Mouse (Mus musculus) naive thymus-derived CD4-positive, alpha-beta T cell, adult 2 months (primary cell): Measurements from ENCODE around the gene Rhoa.

Source experiments
- DNase-seq: peaks from one replicate; pipeline ENCODE4 v3.0.0-alpha.2; 2011; ENCODE audit warnings: low read depth

Rhoa gene

DNA sequence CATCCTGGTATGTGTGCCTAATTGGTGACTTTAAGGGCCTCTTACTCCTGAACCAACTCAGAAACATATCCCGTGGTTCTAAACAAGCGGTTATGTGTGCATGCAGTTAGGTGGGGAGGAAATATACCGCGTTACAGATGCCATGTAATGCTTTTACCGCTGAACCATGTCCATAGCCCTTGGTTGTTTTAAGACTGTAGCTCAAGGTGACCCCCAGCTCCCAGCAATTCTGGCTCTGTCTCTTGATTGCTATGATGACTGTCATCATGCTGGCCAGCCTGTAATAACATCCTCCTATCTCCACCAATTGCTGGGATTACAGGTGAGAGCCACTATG, 35.2 kb downstream of the Rhoa start:
- no peak for DNase-seq

DNA sequence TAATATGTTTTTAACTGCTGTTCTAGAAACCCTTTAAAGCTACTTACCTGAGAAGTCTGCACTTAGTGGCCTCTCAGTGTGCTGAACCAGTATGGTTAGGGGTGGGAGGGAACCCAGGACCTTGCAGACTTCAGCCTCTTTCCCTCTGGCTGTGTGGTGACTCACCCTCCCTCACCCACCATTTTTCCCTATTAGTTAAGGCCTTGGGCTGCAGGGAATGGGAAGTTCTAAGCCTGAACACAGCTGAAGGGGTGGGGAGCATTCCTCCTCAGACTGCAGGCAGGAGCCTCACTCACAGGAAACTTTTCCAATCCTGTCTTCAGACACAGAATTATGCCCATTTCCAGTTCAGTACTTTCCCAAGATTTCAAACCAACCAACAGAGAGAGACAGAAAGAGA, 35.9 kb downstream of the Rhoa start:
- DNase-seq = no peak

DNA sequence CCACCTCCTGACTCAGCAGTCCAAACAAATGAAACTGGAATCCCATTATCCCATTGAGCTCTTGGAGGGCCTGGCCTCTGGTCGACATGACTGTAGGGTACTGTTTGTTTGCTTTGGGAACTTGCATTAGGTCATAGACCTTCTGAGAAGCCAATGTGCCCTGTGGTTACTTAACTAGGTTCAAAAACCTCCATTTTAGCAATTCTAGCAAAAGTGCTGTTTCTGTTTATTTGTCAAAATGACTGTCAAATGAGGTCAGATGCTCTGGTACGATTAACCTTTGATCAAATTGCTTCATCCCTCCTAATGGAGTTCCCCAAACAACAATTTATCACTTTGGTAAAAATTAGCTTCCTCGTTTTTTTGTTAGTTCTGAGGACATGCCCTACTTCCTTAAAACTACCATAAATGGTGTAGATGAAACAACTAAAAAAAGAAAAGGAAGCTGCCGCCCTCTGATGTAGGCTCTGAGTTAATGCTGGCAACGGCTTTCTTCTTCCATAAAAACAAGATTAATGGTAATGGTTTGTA, 36.4 kb downstream of the Rhoa start:
- peak; percentile 71 for DNase-seq

DNA sequence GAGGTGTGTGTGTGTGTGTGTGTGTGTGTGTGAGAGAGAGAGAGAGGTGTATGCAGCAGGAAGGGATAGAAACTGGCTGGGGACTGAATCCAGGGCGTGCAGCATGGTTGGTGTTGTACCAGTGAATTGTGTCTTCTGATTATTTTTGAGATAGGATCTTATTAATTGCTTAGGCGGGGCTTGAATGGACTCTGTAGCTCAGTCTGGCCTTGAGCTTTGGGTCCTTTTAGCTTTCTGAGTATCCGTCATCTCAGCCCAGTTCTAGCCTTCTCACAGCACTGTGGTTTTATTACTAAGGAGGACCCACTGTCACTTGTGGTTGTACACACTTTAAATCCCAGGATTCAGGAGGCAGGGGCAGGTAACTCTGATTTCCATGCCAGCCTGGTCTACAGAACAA, 37.4 kb downstream of the Rhoa start:
- DNase-seq = peak; percentile 44

DNA sequence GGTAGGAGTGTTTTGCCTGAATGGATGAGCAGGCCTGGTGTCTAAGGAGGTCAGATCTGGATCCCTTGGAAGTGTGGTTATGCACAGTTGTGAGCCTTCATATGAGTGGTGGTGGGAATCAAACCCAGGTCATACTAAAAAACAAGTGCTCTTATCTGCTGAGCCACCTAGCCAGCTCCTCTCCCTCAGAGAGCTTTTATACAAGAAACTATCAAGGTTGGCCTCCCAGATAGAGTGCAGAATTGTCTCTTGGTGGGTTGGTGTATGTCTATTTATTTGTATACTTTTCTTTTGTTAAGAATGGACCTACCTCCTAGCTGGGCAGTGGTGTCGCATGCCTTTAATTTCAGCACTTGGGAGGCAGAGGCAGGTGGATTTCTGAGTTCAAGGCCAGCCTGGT, 37.9 kb downstream of the Rhoa start:
- no peak for DNase-seq

DNA sequence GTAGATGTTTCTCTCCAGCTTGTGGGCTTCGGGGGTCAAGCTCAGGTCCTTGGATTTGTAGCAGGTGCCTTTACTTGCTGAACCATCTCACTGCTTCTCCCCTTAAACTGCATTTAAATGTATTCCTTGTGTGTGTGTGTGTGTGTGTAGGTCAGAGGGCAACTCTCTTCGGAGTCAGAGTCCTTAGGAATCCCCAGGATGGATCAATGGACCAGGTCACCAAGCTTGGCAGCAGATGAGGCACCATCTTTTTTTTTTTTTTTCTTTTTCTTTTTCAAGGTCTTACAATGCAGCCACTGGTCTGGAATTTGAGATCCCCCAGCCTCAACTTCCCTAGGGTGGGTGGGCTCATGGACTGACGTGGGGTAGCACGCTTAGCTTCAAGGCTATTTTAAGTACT, 38.5 kb downstream of the Rhoa start:
- DNase-seq = no peak

DNA sequence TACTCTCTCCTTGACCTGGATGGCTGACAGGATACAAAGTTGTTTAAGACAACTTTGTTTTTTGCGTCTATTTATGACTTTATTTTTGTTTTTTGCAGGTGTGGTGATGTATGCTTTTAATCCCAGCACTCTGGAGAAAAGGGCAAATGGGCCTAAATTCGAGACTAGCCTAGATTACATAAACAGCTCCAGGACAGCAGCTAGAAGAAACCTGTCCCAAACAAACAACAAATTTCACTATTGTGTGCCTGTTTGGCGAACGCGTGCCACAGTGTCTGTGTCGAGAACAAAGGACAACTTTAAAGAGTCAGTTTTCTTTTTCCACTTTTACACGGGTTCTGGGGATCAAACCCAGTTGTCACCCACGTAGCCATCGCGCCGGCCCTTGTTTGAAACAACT, 41.1 kb downstream of the Rhoa start:
- no peak for DNase-seq

DNA sequence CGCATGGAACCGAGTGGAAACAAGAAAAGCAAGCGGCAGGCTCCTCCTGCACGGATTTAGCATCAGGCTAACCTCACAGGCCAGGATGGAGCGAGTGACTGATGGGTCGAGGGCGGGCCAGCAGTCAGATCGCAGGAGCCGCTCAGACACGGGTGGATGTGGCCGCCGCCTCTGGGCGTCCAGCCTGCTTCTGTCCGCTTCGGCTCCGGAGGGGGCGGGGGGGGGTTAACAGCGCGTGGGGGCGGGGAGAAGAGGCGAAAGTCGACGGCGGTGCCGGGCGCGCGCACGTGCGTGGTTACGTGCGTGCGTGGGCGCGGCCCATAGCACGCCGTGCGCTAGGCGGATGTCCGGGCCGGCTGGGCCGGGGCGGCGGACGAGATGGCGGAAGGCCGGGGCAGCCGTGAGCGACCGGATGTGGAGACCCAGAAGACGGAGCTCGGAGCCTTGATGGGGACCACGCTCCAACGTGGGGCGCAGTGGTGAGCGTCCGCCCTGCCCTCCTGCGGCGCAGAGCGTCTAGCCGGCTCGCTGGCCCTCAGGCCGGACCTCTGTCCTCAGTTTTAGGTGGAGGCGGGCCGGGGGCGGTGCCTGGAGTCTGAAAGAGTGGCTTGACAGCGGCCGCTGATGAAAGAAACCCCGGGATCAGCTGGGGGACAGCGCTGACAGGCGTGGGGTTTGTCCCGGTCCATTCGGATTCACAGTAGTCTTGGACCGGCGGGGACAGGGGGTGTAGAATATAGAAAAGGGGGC, 41.8 kb downstream of the Rhoa start, which contains the start of gene Usp4:
TSS of gene Usp4 (plus strand) at position 314 of the 750 bp plus-strand sequence.
- peak; percentile 84 for DNase-seq

DNA sequence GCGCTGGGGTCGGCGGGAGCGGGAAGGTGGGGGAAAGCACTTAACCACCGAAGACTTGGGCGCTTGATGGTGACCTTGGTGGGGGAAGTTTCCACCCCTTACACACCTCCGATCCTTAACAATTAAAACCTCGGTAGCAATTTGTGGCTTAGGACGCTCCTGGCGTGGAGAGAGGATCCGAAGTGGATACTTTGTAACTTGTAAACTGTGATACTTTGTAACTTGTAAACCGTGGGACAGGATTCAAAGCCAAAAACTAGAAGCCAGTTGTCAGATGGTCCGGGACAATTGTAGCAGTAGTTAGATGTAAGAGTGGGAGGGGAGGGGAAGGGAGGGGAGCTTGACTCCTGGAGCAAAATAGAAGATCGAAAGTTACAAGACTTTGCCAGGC, 42.4 kb downstream of the Rhoa start:
- DNase-seq = peak; percentile 52

DNA sequence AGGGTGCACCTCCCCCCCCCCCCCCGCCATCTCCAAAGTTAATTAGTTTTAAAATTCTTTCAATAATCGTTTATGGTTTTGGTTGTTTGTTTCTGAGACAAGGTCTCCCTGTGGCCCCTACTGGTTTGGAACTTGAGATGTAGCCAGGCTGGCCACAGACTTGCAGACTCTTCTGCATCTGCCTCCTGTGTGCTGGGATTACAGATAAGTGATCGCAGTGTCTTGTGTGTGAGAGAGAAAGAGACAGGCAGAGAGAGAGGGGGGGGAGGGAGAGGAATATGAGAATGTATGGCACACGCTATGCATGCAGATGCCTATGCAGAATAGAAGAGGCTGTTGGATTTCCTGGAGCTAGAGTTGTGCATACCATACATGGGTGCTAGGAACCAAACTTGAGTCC, 43.8 kb downstream of the Rhoa start:
- DNase-seq = no peak

DNA sequence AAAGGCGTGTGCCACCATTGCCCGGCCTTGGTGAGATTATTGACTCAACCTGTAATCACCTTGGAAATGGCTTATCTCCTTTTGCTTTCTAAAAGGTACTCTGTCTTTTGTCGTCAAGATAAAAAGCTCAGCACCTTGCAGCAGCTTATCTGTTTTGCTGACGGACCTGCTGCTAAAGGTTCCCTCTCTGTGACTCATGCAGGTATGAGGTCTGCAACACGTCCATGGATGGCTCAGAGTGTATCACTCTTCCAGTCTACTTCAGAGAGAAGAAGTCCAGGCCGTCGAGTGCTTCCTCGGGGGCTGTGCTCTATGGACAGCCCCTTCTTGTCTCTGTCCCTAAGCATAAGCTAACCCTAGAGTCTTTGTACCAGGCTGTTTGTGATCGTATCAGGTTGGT, 72.3 kb downstream of the Rhoa start:
- DNase-seq = no peak

DNA sequence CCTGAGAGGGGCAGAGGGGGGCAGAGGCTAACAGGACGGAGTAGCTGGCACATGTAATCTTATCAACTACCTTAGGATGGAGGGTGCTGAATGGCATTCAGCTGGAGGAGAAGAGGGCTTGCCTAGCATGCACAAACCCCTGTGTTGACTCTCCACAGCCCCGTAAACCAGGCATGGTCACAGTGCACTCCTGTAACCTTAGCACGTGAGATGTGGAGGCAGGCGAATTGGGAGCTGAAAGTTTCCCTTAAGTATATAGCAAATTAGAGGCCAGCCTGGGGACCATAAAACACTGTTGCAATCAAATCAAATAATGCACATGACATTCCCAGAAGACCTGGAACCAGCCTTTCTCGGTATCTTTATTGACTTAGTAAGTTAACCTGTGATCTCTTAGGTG, 72.8 kb downstream of the Rhoa start:
- DNase-seq = no peak

DNA sequence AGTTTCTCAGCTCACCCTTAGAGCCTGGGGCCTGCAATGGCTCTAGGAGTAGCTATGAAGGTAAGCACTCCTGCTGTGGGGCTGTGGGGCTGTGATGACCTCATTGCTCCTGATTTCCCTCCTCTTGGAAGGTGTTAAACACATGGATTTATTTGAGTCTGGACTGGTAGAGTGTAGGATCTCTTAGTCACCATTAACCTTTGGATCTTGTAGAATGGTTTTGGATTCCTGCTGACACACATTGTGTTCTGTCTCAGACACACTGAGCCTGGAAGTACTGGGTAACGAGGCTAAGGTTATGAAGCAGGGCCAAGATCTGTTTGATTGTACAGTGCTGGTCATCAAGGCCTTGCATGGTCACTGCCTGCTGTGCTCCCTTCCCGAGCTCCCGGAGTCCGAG, 73.4 kb downstream of the Rhoa start:
- DNase-seq = no peak

DNA sequence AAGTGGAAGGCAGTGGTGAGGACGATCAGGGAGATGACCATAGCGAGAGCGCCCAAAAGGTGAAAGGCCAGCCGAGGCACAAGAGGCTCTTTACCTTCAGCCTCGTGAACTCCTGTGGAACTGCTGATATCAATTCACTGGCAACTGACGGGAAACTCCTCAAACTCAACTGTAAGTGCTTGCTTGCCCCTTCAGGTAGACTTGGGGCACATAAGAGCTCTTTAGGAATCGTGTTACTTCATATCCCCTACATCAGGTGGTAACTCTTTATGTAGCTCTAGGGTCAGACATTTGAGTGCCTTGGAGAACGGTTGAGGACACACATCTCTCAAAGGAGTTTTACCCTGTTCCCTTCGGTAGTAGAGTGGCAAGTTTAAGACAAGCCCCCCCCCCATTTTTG, 75.5 kb downstream of the Rhoa start:
- no peak for DNase-seq

DNA sequence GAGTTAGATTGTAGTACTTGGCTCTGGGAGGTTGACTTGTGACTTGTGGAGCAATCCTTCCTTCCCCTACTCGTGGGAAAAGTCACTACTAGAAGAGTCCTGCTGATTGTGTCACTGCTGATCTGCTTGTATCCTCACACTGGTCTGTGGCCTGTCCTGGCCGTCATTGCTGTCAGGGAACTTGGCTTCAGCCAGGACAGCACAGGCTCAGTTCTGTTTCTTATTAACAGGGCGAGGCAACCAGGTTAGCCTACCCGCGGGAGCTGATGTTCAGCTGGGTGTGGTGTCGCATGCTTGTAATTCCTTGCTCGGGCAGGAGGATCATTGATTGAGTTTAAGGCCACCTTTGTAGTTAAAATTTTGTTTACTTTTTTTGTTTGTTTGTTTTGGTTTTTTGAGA, 79.1 kb downstream of the Rhoa start:
- DNase-seq = no peak

DNA sequence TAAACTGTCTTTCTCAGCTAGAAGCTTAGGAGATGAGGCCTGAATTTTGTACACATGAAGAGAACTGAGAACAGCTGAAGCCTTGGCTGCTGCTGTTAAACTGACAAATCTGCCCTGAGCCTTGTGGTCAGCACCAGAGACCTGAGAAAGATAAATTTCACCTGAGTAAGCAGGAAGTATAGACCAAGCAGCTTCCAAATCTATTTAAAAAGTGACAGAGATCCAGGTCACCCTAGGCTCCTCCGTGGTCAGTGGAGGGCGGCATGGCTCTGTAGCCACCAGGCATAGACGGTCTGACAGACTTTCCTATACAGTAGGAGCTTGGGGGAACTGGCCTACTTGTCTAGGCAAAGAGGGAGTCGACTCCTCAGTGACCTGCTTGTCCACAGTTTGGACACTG, 80.9 kb downstream of the Rhoa start:
- no peak for DNase-seq
